In the genomic region with DNA sequence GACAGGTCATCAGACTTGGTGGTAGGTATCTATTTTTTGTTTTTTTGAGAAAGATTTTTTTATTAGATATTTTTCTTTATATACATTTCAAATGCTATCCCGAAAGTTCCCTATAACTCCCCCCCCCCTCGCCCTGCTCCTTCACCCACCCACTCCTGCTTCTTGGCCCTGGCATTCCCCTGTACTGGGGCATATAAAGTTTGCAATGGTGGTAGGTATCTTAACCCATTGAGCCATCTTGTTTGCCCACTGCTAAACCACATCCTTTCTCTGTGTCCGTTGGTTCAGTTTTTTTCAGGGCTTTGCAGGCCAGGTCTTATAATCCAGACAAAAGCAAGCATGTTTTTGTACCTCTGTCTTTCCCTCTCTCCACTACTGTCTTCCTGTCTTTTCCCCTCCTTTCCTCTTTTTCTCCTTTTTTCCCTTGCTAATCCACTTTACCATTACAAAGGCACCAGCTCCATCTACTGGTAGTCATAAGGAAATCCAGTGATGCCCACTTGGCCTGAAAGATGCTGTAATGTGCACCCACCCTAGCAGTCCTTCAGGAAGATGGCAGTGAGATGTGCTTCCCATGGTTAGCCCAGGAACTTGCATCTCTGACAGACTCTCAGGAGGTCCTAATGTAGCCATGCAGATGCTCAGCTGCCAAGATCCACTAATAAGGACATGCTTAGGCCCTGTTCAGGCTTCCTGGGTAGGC, we compare ENCODE assay signal across 9 mouse cellular contexts. TPM values are rescaled to one million over a fixed set of nuclear protein-coding genes. Genes with fewer than 3 reads are reported as not detected.
DNase-seq lines count a peak whose midpoint lies in the region; ATAC-seq and TF ChIP-seq lines count a peak whose summit lies in the region.
"Had no signal": no experiment of that assay in that cellular context is flagged by ENCODE, and none has a peak within 500 bp of the region (broad histone marks: within the 10 kb centered on the region; RNA-seq: fewer than 3 reads in every experiment).

No protein-coding gene starts in this region.

- H3K9ac ChIP-seq in forebrain, embryonic 12.5 days, result no peak overlapping the region
- H3K9ac ChIP-seq: heart, embryonic 15.5 days; liver, embryonic 12.5 days had no signal

- no peaks in the 10 kb centered on the region for H3K27me3 ChIP-seq in forebrain, embryonic 12.5 days
- H3K27me3 ChIP-seq: heart, embryonic 15.5 days; liver, embryonic 12.5 days had no signal

- no peak overlapping the region for H3K27ac ChIP-seq in layer of hippocampus, adult 2 months
- H3K27ac ChIP-seq in forebrain, embryonic 12.5 days, result no peak overlapping the region
- H3K27ac ChIP-seq: heart, embryonic 15.5 days; liver, embryonic 12.5 days had no signal

- peak; percentile 83 for TF ChIP-seq CTCF in layer of hippocampus, adult 2 months (conservative IDR thresholded peaks at IDR 0.05)

- 0 out of 2 replicates have a peak, but pooled peaks have one; percentile 60 for ATAC-seq in forebrain, embryonic 12.5 days (ENCODE audit: low FRiP score)
- ATAC-seq: liver, embryonic 12.5 days had no signal

- no peaks in the 10 kb centered on the region for H3K9me3 ChIP-seq in forebrain, embryonic 12.5 days
- H3K9me3 ChIP-seq: heart, embryonic 15.5 days; liver, embryonic 12.5 days had no signal

- no peak overlapping the region for H3K4me2 ChIP-seq in forebrain, embryonic 12.5 days
- H3K4me2 ChIP-seq: heart, embryonic 15.5 days; liver, embryonic 12.5 days had no signal

- peak; percentile 39 to 53 for DNase-seq in layer of hippocampus, adult 2 months (ENCODE audit: low spot score in 2 of 2)
- no peak for DNase-seq in layer of hippocampus, postnatal 25 days (ENCODE audit: extremely low spot score in 1 of 2, low spot score in 1 of 2)
- DNase-seq in WW6 (ENCODE audit: low read depth, low spot score), result peak; percentile 4
- peak; percentile 13 for DNase-seq in neural tube, embryonic 10.5 days (ENCODE audit: extremely low spot score, low spot score)
- no peak for DNase-seq in thymus, postnatal 25 days
- no peak for DNase-seq in adrenal gland, postnatal 4 days (ENCODE audit: low spot score in 2 of 2)

- WGBS in forebrain, embryonic 12.5 days, result 68% methylated on average over 3 of the region's 3 CpGs

- H3K36me3 ChIP-seq in forebrain, embryonic 12.5 days (replicated peaks), result no peaks in the 10 kb centered on the region
- H3K36me3 ChIP-seq: heart, embryonic 15.5 days; liver, embryonic 12.5 days had no signal

- no peak overlapping the region for H3K4me3 ChIP-seq in layer of hippocampus, adult 2 months
- H3K4me3 ChIP-seq in forebrain, embryonic 12.5 days (replicated peaks), result no peak overlapping the region
- H3K4me3 ChIP-seq: heart, embryonic 15.5 days; liver, embryonic 12.5 days had no signal

- no peaks in the 10 kb centered on the region for H3K4me1 ChIP-seq in forebrain, embryonic 12.5 days
- H3K4me1 ChIP-seq: heart, embryonic 15.5 days; liver, embryonic 12.5 days had no signal

RNA-seq across cellular contexts. Expression of gene Vstm2b, which starts 44.3 kb away (rescaled TPM):
- 10 to 100 TPM; 71.2 to 71.9 TPM for total RNA-seq in layer of hippocampus, adult 2 months (2021)
- total RNA-seq in layer of hippocampus, postnatal 25 days (2021), result 10 to 100 TPM; 64.7 to 73.7 TPM
- 9.6 and 11.0 TPM in 2 replicates for polyA plus RNA-seq in forebrain, embryonic 12.5 days (2016; fragmentation: Nextera tagmentation; extraction: Ambion mirVana)
- total RNA-seq in adrenal gland, postnatal 4 days (2021), result 1 to 10 TPM; 3.1 to 4.1 TPM

RNA-seq across cellular contexts. Expression of gene 4930433I11Rik, which starts 45.0 kb away (rescaled TPM):
- total RNA-seq in layer of hippocampus, adult 2 months (2021), result not detected
- total RNA-seq in layer of hippocampus, postnatal 25 days (2021), result not detected
- polyA plus RNA-seq in forebrain, embryonic 12.5 days (2016; fragmentation: Nextera tagmentation; extraction: Ambion mirVana), result not detected in 2 replicates
- not detected for total RNA-seq in adrenal gland, postnatal 4 days (2021)
- polyA plus RNA-seq: heart, embryonic 15.5 days; liver, embryonic 12.5 days had no signal

Comparison
In these comparisons a context has a peak if more than half of its experiments do, and no peak if none do; other contexts are left out.
1. DNase-seq: peak in layer of hippocampus, adult 2 months (2 of 2), WW6 (single experiment) and neural tube, embryonic 10.5 days (single experiment); none in layer of hippocampus, postnatal 25 days (0 of 2), thymus, postnatal 25 days (single experiment) and adrenal gland, postnatal 4 days (0 of 2).
2. RNA of gene Vstm2b, which starts 44.3 kb away (total RNA-seq): 64.7 to 73.7 TPM in layer of hippocampus, postnatal 25 days and 71.2 to 71.9 TPM in layer of hippocampus, adult 2 months; 3.1 to 4.1 TPM in adrenal gland, postnatal 4 days; every median in the first group is over 10 times any median in the second.